Mouse (Mus musculus) cerebellum, postnatal 10 days (tissue): ENCODE data around the gene Hmcn1.
A peak's percentile ranks its signal among the peaks of the same experiment; 100 is the strongest.

Experiments used
- DNase-seq, 2 experiments: peaks; one replicate each; pipeline ENCODE4 v3.0.0; 2021; ENCODE audit warnings: mixed read lengths in 2 of 2

Hmcn1 gene

DNA sequence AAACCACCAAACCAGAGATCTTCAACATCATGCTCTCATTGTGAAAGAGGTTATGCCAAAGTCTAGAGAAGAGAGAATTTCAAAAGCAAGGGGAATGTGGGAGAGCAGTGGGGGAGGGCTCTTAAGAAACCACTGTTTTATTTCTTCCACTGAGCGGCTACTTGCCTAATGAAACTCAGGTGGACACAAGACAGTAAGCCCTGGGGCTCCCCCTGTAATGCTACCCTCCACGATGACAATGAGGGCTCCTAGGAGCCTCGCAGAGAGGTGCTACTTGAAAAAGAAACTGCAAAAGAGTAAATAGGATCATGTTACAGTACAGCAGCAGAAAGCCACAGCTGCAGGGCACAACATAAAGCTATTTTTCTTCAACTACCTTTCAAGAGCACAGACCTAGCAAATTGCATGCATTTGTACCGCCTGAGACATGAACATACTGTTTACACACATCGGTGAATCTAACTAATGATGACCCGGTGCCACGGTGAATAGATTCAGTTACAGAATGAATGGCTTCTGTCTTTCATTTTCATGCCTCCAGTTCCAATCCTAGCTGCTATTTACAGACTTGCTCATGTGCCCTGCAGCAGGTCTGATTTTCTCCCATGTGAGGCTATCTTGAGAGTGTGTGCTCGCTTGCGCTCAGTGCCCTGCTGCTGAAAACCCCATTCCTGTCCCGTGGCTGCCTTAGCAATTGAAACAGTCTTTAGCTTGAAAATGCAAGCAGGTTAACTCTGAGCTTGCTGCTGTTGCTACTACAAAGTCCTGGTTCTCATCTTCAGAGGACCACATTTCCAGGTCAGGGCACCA lies 1.3 kb downstream of the Hmcn1 start:
- DNase-seq = no peak

DNA sequence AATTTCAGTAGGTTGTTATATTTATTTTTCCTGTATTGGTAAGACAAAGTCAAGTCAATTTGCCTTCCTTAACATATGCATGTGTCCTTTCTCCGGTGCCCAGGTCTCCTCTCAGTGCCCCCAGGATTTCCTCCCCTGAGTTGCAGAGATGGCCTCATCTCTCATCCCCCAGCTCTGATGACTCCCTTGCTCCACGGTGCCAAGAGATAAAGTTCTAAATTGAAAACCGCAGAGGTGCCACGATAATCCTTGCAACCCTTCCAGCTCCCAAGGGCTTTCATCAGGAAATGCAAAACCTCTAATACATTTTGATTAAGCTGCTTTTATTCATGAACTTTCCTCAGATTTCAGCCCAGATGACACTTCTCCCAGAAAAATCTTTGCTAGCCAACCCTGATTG lies 8.3 kb downstream of the Hmcn1 start:
- DNase-seq = no peak

DNA sequence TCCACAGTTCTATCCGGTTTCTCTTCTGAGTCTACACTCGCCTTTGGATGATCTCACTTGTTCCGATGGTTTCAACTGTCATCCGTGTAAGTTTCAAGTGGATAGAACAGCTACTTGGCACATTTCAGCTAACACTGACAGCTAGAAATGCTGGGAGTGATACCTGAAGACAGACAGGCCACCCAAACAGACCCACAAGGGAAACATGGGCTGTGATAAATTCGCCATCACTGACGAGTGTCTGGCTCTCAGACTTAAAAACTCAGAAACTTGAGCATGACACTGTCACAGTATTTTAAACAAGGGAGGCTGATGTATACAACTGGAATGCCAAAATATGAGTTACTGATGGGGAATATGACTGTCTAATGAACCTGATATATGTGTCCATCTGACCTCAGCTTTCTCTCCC lies 9.1 kb downstream of the Hmcn1 start:
- DNase-seq = no peak

DNA sequence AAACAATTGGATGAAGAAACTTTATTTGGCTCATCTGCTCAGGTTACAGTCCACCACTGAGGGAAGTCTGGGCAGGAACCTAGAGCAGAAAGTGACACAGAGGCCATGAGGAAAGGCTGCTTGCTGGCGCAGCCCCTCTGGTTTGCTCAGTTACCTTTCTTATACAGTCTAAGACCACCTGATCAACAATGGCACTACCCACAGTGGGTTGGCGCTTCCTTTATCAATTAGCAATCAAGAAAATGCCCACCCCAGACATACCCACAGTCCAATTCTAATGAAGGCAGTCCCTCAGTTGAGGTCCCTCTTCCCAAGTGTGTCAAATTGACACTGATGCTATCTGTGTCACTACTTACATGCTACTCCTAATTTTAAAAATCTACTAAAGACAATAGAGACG lies 14.6 kb downstream of the Hmcn1 start:
- no peak for DNase-seq

DNA sequence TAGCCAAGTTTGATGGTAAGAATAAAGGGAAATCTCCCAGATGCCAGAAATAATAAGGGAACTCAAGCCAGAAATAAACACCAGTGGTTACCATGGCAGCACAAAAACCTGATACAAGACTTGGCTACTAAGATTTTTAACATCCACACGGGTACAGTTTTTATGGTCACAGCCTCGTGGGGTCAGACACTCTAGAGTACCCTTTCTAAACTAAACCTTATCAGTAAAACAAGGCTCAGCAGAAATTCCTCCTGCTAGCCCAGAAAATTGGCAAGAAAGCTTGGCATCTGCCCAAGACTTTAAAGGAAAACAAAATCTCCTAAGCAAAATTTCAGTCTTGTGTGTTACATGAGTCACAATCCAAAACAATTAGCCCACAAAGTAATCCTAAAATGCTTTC lies 17.0 kb downstream of the Hmcn1 start:
- DNase-seq = peak; percentile 29 to 42

DNA sequence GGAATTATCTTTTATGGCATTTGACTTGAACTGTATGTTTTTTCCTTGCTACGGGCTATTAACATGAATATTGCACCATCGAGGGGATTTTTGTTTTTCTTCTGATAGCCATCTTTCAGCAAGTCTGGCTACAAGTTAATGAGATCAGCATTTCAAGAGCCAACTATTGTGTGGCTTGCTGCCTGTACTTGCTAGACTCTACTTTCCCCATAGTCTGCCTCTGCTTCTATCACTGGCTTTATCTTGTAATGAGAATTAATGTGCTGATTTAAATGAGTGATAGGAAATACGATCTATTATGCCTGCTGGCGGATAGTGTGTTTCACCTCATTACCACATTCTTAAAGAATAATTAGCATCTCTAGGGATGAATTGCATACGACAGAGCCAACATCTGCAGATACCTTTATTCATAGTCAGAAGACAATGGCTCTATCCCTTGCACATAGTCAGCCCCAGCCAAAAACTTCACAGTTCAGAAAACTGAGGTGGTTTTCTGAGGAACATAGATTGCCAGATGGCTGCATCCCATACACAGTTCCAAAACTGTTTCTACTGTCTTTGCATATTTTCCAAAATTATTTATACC lies 33.7 kb downstream of the Hmcn1 start:
- no peak for DNase-seq

DNA sequence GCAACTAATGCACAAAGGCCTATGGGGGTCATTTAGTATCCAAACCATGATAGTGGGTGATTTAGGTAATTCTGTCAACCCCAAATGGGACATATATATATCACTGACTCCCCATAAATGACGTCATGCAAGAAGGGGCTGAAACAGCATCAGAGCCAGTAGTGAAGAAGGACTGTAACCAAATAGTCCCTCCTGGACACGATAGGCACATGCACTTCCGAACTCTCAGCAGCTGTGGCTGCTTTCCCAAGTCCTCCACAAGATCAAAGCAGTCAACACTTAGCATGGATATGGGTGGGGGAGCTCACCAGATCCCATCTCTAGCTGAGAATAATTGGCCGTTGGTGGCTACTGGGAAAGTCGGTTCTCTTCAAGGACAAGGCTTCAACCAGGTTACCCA lies 42.2 kb downstream of the Hmcn1 start:
- DNase-seq = no peak

DNA sequence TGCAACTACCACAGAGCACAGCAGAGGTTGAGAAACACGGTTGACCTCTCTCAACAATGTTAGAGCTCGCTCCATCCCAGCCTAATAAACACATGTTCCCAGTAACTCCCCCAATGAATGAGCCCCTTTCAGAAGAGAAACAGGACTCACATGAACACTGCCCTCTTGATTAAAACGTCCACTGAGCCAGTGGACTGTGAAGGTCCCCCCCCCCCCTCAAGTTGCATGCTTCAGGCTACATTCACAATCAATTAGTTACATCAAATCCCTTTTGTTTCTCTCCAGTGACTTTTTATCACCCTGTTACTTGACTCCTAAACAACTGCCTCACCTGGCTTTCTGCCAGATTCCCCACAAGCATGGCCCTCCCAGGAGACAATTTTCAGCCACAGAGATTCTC lies 43.2 kb downstream of the Hmcn1 start:
- DNase-seq = peak; percentile 12 to 28

DNA sequence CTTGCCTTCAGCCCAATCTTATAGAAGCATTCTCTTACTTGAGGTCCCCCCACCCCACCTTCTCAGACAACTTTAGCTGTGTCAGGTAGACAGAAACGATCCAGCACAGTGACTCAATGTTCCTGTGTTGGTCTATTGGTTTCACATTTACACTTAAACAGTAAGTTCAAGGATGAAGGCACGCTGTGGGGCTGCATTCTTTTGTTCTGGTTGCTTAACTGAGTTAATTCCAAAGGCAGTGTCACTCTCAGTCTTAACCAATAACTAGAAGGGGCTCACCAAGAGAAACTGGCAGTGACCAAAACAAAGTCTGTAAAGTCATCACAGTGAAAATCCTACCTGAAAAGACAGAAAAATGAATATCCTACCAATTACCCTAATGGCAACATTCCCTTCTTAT lies 44.3 kb downstream of the Hmcn1 start:
- DNase-seq = no peak

DNA sequence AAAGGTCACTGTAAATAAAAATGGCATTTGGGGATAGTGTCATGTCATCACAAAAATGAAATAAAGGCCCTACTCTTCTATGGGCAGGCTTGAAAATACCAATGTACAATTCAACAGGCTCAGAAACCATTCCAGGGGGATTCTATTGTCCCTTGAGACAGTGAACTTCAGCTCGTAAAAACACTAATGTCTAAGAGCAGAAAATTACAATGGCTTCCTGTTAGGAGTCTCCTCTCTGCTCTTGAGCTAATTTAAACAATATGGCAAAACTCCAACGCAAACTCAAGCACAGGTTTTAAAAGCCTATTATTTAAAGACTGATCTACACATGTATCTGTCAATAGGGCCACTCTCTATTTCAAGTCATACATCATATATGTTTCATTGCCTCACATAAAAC lies 49.6 kb downstream of the Hmcn1 start:
- DNase-seq = no peak

DNA sequence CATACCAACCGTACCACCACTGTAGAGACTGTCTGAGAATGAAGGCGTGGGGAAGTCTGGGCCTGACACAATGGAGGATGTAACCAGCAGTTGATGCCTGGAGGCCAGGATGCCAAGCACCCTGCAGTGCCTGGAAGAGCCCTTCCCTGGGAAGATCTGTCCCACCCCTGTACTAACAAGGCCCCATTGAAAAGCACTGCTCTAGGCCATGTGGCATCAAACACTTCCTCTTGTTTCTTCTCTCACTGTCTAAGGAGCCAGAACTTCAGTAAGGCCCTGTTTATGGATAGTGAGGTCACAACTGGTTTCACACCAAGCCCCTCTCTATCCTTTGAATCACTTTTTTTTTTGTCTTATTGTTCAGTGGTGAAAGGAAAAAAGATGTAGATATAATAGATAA lies 51.1 kb downstream of the Hmcn1 start:
- DNase-seq = peak in 1 of 2 experiments; percentile 16

DNA sequence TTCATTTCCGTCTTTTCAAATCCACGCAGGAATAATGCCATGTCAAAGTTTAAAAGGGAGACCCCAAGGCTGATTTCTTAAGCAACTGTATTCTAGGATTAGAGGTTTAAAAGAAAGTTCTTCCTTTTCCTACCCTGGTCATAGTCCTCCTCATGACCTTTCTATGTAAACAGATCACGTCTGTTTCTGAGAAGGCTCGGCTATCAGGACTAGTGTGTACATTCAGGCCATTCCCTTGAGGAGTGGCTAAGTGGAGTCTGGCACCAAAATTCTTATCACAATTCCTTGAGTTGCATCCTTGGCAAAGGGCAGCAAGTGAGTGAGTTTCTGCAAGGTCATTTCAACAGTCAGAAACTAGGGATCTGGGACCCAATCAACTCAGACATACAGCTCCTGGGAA lies 56.4 kb downstream of the Hmcn1 start:
- no peak for DNase-seq

DNA sequence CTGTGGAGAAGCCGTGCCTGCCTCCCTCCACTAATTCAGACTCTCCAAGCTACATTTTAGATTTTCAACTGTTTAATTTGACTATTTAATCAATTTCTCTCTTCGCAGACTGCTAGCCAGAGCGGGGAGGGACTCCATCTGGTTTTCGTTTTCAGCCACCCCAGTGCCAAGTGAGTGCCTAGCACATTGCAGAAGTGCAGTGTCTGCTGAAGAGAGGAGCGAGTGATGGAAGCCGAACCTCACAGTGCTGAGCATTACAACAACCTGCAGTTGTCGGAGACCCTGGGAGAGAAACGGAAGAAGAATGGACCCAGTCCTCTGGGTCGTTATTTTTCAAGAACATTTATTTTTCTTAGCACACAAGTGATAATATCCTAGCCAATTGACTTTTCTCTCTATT lies 59.6 kb downstream of the Hmcn1 start:
- peak; percentile 43 to 58 for DNase-seq

DNA sequence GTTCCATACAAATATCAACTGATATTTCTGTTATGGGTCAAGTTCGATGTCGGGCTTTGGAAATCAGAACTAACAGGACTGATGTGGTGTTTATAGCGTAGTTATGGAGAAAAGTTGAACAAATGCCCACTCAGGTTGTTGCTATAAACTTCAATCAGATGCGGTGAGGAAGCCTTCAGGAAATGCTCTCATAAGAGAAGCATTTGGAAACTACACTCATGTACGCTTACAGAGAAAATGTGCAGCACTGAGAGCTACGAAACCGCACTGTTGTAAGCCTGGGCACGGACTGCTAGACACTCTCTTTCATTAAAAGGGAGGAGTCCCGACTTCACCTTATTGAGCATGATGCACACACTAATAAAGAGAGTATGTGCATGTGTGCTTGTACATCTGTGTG lies 72.4 kb downstream of the Hmcn1 start:
- no peak for DNase-seq

DNA sequence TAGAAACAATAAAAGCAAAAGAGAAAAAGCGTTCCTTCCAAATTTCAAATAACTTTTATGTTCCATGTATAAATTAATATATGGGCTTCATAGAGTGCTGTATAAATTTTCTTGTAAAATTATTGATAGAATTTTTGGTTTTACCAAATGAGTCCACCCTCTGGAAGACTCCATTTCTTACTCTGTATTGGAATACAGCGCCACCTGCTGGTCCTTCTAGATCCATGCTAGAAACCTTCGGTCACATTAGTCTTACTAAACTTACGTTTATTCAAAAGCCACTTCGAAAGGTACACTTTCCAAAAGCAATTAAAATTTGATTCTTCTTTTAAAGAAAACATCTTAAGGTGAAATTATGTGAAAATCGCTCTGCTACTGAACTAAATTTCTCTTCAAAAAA lies 73.0 kb downstream of the Hmcn1 start:
- DNase-seq = peak; percentile 83 to 88

DNA sequence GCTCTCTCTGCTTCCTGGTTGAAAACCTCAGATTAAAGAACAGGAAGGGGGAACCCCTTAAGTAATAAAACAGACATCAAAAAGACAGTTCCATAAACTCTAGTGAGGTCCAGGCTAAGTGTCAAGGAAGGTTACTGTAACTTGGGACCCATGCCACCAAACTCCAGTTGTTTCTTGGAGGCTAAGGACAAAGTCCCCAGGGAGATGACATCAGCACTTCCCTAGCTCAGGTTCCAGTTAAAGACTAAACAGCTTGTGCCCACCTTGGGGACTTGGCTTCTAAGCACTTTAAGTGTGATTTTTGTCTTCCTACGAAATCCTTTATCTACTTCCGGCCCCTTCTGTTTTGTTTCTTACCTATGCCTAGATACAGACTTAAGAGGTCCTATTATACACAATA lies 78.3 kb downstream of the Hmcn1 start:
- DNase-seq = peak in 1 of 2 experiments; percentile 16

DNA sequence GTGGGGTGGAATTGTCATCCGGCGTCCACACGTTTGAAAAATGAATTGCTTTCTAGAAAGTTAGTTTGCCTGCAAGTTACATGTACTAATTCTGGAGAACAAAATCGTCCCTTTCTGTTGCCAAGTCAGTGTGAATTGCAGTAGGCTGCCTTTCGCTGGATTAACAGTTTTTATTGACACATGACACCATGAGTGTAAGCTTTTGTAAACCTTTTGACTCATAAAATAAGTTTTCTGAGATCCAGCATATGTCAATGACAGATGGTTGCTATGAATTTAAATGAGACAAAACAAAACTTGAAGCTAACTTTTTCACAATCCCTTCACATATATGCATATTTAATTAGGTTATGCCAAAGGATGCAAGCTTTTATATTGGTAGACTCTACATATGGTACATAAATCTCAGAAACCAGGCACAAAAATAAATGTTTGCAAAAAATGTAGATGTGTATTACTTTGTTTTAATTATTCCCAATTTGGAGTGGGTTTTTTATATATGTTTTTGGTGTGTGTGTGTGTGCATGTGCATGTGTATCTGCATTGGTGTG lies 79.6 kb downstream of the Hmcn1 start:
- DNase-seq = no peak

DNA sequence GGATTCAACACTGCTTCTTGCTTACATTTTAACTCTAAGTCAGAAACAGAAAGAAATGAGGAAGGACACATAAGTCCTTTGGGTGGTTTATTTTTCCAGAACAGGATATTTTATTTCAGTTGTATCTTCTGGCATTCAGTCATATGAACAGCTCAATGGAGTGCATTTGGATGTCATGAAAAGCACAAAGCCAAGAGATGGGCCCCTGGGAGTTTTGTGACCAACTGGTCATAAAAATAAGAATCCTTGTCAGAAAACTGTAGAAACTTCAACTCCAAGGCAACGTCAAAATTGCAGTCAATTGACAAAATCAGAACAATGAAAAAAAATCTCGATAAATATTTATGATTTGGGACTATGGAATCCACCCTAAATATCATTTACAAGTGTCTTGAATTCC lies 83.6 kb downstream of the Hmcn1 start:
- DNase-seq = peak; percentile 49 to 57

DNA sequence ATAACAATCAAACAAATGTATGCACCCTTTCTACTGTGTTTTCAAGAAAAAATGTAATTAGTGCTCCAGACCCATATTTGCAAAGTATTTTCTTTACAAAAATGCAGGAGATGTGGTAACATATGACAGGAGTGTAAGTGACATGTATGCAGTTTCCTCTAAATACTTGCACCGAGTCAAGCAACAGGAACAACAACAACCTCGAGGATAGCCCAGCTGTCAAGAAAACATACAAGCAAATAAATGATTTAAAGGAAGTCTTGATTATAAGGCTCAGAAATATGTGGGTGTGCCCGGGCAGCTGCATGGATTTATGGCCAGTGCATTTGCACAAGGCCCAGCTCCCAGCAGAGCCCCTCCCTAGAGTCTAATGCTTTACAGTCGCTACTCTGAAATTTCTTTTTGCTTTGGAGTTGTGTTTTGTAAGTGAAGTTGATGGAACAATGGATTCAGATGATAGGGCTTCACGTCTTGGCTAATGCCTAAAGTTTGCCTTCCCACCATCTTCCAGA lies 99.5 kb downstream of the Hmcn1 start:
- DNase-seq = no peak

DNA sequence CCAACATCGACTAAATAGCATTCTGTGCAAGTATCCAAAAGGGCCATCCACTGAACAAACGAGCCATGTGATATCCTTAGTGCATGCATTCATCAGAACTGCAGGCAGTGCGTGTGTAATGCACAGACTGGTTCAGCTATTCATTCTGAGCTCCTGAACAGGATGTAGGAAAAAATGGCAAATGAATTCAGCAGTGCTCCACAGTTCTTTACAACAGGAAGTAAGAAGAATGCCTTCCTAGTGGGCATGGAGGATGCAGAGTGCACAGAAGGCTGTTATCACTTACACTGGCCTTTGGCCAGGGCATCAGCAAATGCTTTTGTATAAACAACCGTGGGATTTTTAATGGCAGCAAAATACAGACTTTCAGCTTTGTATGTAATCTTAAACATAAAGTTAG lies 103.2 kb downstream of the Hmcn1 start:
- no peak for DNase-seq

DNA sequence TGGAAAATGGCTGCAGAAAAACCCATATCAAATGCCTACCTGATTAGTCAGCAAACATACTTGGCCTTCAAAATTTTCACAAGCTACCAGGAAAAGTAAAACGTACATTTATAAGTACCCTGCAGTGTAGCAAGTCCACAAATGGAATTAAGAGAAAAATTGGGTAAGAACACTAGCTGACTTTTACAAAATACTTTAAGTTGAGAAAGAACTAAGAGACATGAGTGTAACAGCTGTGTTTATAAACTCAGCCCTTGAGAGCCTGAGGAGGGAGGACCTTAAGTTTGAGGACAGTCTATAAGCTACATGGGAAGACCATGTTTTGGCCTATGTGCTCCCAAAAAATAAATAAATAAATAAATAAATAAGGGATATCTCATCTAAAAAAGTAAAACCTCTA lies 107.0 kb downstream of the Hmcn1 start:
- no peak for DNase-seq

DNA sequence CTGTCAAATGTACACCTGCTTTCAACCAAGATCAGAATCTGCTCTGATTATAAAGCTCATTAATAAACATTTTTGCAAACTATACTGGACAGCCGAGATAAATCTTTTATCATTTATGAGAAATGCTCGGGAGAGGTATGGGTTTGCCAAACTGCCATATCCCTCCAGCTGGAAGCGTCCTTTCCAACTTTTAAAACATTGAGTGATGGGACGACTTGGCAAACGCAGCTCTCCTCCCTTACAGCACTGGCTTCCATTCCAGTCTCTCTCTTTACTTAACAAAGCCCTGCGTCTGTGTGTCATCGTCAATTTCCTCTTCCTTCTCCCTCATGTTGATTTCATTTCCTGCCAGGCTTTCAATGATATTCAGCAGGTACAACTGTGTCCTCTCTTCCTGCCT lies 114.8 kb downstream of the Hmcn1 start:
- no peak for DNase-seq

DNA sequence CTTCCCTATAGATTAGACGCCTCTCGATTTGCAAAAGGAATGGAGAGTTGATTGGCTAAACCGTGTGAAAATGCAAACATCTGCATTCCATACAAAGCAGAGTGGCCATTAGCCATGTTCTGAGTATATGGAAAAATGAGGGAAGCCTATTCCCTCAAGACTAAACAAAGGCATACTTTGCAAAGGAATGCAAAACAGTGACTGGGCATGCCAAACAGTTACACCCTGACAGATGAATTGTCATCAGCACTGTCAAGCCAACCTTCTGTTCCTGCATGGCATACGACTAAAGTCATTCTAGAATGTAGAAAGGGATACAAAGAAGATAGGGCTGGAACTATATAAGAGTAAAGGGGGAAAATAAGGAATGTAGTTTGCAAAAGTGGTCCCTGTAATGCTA lies 115.3 kb downstream of the Hmcn1 start:
- DNase-seq = no peak

DNA sequence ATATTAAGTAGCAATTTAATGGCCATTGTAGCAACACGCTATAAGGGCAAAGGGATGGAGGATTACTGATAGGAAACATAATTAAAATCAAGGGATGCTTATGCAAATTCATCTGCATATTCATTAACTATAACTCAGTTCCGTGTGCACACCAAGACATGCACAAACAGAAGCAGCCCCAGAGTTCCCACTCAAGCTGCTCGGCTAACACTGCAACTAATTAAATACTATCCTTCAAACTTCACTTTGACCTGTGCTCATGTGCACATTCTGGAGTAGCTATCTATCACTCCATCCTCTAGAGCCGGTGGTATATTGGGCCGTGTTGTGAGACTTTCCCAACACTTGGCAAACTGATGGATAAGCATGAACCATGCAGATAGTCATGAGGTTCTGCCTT lies 119.2 kb downstream of the Hmcn1 start:
- no peak for DNase-seq
